Mouse (Mus musculus) heart, embryonic 10.5 days (tissue): Measurements from ENCODE around the gene Sfswap. TPM values are rescaled to one million over a fixed set of nuclear protein-coding genes. Genes with fewer than 3 reads are reported as not detected.

Experiments
- DNase-seq: peaks from one replicate; pipeline ENCODE4 v3.0.0-alpha.2; 2017; ENCODE audit warnings: low spot score
- H3K27ac ChIP-seq: fragments of 300-500 bp; sonication (generic); 2 replicates; pipeline ENCODE4 v1.5.1; 2016; ENCODE audit warnings: mild to moderate bottlenecking
- H3K27me3 ChIP-seq: fragments of 300-500 bp; sonication (generic); 2 replicates; pipeline ENCODE4 v1.6.1; 2016; ENCODE audit warnings: mild to moderate bottlenecking; ENCODE audit not compliant: poor library complexity, insufficient read depth, severe bottlenecking
- H3K36me3 ChIP-seq: fragments of 300-500 bp; sonication (generic); 2 replicates; pipeline ENCODE4 v1.6.1; 2016; ENCODE audit warnings: mild to moderate bottlenecking, moderate library complexity
- H3K4me1 ChIP-seq: fragments of 300-500 bp; sonication (generic); 2 replicates; pipeline ENCODE4 v1.6.1; 2016; ENCODE audit warnings: mild to moderate bottlenecking
- H3K4me3 ChIP-seq: fragments of 300-500 bp; sonication (generic); 2 replicates; pipeline ENCODE4 v1.5.1; 2016; ENCODE audit warnings: mild to moderate bottlenecking, moderate library complexity
- H3K9me3 ChIP-seq: fragments of 300-500 bp; sonication (generic); 2 replicates; pipeline ENCODE4 v1.6.1; 2016; ENCODE audit warnings: mild to moderate bottlenecking, moderate library complexity
- WGBS: fragments of 180-500 bp; shearing (Covaris S2); methylation state at CpG from one replicate; pipeline ENCODE4 v1.1.7; 2016; 5-methylcytosine and 5-hydroxymethylcytosine counted together
- polyA plus RNA-seq: library from polyadenylated mRNA; unstranded; fragments of >200 nt; fragmentation: Nextera tagmentation; extraction: Ambion mirVana; gene quantifications from 2 replicates; pipeline ENCODE4 v1.2.1, GENCODE M21; 2016

The Sfswap gene
- polyA plus RNA-seq, 1 experiment from 2014 or later, result 40.3 TPM

DNA sequence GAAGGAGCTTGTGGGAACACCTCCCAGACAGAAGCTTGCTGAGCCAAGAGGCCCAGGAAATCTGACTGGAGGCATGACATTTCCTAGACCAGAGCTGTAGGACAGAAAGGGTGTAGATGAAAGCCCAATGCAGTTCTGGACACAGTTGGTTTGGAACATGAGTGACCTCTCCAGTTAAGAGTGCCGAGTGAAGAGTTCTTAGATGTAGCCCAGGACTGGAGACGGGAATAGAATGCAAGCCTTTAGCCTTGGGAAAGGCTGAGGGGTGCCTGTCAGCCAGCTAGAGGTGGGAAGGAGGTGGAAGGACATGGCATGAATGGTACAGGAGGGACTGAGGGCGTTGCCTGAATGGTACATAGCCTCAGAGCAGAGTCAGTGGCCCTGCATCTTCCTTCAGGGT is 34.4 kb downstream of the Sfswap start:
- no peaks in the 10 kb centered on the region for H3K27me3 ChIP-seq
- no peak for DNase-seq
- H3K4me3 ChIP-seq, result no peak overlapping the region
- peaks cover 51% of the 10 kb centered on the region for H3K36me3 ChIP-seq
- H3K27ac ChIP-seq, result no peak overlapping the region
- H3K4me1 ChIP-seq, result peaks cover 24% of the 10 kb centered on the region
- 65% methylated on average over 3 of the region's 3 CpGs for WGBS
- H3K9me3 ChIP-seq, result no peaks in the 10 kb centered on the region

DNA sequence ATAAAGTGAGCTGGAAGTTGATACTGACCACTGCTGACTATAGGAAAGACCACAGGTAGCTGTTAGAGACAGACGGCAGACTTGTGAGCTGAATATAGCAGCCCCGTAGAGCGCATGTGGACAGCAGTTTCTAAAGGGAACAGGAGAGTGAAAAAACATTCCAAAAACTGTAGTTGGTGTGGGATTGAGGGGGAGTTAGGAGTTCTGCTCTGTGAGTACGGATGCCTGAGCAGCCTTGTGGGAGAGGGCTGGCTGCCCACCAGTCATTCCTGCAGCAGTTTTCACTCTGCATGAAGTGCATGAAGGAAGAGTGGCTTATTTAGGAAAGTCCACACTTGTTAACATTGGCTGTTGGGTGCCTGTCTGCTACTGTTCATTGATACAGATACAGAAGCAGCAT is 37.8 kb downstream of the Sfswap start:
- Histone ChIP-seq H3K4me1 (peaks cover 23% of the 10 kb centered on the region), H3K27ac (no peak overlapping the region), H3K4me3 (no peak overlapping the region), H3K9me3 (no peaks in the 10 kb centered on the region), H3K27me3 (no peaks in the 10 kb centered on the region), H3K36me3 (peaks cover 69% of the 10 kb centered on the region)
- no peak for DNase-seq
- 91% methylated on average over 4 of the region's 4 CpGs for WGBS

DNA sequence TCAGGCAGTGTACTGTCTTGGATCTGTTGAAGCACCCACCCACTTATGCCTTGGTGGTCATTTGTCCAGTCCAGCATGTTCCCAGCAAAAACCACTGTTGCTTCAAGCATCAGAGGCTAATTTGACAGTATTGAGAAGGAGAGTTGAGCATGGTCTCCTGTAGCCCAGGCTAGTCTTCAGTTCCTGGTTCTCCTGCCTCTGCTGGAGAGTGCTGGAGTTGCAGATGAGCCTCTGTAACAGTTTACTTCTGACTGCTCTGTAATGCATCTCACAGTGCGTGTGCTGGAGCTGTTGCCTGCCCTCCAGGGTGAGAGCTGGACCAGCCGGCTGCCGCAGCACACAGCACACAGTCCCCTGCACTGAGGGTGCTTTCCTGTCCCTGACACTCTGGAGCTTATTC is 41.2 kb downstream of the Sfswap start:
- DNase-seq, result no peak
- 89% methylated on average over 3 of the region's 3 CpGs for WGBS
- Histone ChIP-seq H3K4me3 (no peak overlapping the region), H3K27me3 (no peaks in the 10 kb centered on the region), H3K9me3 (no peaks in the 10 kb centered on the region), H3K4me1 (peaks cover 4% of the 10 kb centered on the region; the same call in 1 of the 2 replicates), H3K36me3 (peaks cover 75% of the 10 kb centered on the region), H3K27ac (no peak overlapping the region)

DNA sequence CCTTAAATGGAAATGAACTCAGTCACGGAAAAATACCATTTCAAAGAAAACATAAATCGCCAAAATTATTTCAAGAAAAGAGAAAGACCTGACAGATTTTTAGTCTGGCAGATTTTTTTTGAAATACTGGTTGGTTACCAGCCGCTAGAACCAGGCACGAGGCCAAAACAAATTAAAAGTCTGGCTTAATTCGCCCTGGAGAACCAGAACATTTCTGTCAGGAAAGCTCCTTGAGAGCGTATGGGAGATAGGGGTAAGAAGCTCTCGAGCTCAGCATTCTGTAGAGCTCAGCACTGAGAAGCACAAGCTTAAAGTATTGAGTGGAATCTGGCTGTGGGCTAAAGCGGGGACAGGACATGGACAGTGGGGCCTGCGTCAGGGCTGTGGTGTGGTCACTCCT is 44.8 kb downstream of the Sfswap start:
- Histone ChIP-seq H3K36me3 (peaks cover 88% of the 10 kb centered on the region), H3K9me3 (no peaks in the 10 kb centered on the region), H3K27ac (no peak overlapping the region), H3K4me3 (no peak overlapping the region), H3K4me1 (no peaks in the 10 kb centered on the region), H3K27me3 (no peaks in the 10 kb centered on the region)
- no peak for DNase-seq
- 91% methylated on average over 9 of the region's 9 CpGs for WGBS

DNA sequence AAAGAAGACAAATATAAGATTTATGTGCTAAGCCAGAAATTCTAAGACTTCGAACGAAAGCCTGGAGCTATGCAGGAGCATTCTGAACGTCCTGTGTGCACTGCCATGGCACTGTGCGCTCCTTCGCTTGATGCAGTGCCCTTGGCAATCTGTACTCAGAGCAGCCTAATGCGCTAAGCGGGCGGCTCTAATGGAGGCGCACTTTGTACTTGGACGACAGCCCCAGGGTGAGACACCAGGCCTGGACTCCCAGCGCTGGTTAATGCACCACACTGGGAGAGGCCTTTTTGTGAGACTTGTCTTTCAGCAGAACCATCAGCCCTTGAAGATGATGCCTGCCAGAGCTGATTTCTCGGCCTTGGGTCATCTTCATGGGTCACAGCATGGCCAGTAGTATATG is 48.7 kb downstream of the Sfswap start:
- Histone ChIP-seq H3K27ac (no peak overlapping the region), H3K4me1 (no peaks in the 10 kb centered on the region), H3K4me3 (no peak overlapping the region), H3K36me3 (peaks cover 88% of the 10 kb centered on the region), H3K27me3 (no peaks in the 10 kb centered on the region), H3K9me3 (no peaks in the 10 kb centered on the region)
- 95% methylated on average over 12 of the region's 12 CpGs for WGBS
- no peak for DNase-seq

DNA sequence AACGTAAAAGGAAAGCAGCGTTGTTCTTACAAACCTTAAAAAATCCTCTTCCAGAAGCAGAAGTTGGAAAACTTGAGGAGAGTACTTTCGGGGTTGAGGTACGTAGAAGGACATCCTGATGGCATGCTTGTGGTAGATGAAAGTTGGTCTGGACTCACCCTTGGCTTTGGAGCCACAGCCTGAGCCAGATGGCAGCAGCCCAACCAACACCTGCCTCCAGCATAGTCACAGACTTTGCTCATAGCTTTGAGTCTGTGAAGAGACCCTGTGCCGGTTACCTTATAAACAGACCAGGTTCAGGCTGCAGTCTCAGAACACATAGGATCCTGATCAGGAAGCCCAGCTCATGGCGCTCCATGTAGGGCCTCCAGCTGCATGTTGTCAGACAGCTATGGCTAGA is 49.8 kb downstream of the Sfswap start:
- 97% methylated on average over 6 of the region's 6 CpGs for WGBS
- peaks cover 96% of the 10 kb centered on the region for H3K36me3 ChIP-seq

DNA sequence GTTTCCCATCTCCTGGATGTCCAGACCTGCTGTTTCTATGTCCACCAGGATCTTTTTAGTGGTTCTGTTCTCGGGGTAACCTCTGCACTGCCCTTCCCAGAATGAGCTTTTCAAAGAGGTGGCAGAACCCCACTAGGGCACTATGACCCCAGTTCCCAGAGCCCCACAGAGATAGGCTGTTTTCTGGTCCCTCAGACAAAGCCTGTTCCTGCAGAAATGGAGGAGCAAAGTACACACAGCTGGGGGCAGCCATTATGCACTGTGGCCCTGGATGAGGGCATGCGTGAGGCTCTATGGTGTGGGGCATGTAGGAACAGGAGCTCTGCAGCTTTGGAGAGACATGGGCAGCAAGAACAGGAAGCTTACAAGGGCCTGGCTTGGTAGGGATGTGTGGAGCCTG is 51.0 kb downstream of the Sfswap start:
- H3K9me3 ChIP-seq, result no peaks in the 10 kb centered on the region
- H3K27me3 ChIP-seq, result no peaks in the 10 kb centered on the region
- peaks cover 94% of the 10 kb centered on the region for H3K36me3 ChIP-seq
- DNase-seq, result no peak
- 95% methylated on average over 2 of the region's 2 CpGs for whole genome bisulfite sequencing
- H3K4me3 ChIP-seq, result no peak overlapping the region
- no peaks in the 10 kb centered on the region for H3K4me1 ChIP-seq
- no peak overlapping the region for H3K27ac ChIP-seq

More for the DNA sequence above, 49.8 kb downstream of the Sfswap start:
- no peak overlapping the region for H3K27ac ChIP-seq
- no peak overlapping the region for H3K4me3 ChIP-seq
- H3K9me3 ChIP-seq, result no peaks in the 10 kb centered on the region
- DNase-seq, result no peak
- H3K27me3 ChIP-seq, result no peaks in the 10 kb centered on the region
- no peaks in the 10 kb centered on the region for H3K4me1 ChIP-seq

DNA sequence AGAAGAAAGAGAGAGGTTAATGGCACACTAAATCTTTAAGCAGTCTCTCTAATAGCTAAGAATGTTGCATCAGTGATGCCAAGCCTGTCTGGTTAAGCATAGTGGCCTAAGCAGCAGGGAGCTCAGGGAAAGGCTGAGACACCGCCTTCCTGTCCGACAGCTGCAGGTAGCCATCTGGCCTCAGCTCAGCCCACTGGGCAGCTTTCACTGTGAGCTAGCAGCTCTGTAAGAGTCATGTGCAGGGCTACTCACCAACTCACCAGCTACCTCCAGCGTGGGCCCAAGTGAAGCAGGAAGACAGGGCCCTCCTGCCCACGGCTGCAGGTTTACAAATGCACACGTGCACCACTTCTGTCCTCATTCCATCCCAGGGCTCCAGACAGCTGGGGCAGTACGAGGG is 52.6 kb downstream of the Sfswap start:
- no peaks in the 10 kb centered on the region for H3K9me3 ChIP-seq
- H3K27ac ChIP-seq, result no peak overlapping the region
- 90% methylated on average over 6 of the region's 6 CpGs for WGBS
- DNase-seq, result no peak
- H3K4me1 ChIP-seq, result no peaks in the 10 kb centered on the region
- H3K27me3 ChIP-seq, result no peaks in the 10 kb centered on the region
- H3K36me3 ChIP-seq, result peaks cover 95% of the 10 kb centered on the region
- H3K4me3 ChIP-seq, result no peak overlapping the region

DNA sequence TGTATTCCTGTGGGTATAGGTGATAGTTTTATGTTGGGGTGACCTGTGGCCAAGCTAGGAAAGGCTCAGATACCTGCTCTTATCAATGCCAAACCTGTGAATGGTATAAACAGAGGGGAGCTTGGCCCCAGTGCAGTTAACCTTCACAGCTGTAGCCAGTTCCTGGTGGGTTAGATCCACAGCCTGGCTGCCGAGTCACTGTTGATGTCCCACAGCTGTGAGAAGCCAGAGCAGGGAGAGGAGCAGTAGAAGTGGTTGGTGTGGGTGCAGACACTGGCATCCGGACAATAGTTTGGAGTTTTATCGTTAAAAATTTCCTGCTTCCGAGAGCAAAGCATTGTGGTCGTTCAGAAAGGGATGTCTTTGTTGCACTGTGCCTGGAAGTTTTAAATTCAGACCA is 57.6 kb downstream of the Sfswap start:
- no peak overlapping the region for H3K4me3 ChIP-seq
- no peak for DNase-seq
- no peaks in the 10 kb centered on the region for H3K27me3 ChIP-seq
- no peaks in the 10 kb centered on the region for H3K4me1 ChIP-seq
- H3K9me3 ChIP-seq, result no peaks in the 10 kb centered on the region
- peaks cover 94% of the 10 kb centered on the region for H3K36me3 ChIP-seq
- no peak overlapping the region for H3K27ac ChIP-seq
- WGBS, result 85% methylated on average over 5 of the region's 5 CpGs

DNA sequence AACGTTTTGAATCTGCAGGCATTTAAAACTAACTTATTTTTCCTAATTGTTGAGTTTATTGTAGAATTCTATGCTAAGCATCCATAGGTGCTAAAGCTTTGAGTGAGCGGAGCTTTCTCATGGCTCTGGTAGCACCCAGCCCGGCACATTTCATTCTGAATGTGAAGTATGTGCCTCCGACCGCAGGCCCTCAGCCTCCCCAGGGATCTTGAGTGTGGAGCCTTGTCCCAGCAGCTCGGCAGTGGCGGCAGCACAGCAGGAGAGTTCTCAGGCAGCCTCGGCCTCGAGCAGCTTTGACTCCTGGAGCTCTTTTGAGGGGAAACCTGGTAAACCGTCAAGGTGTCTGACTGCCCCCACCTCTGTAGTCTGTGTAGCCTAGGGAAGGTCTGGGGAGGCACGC is 58.3 kb downstream of the Sfswap start:
- Histone ChIP-seq H3K27me3 (no peaks in the 10 kb centered on the region), H3K27ac (no peak overlapping the region), H3K36me3 (peaks cover 94% of the 10 kb centered on the region), H3K4me1 (no peaks in the 10 kb centered on the region), H3K4me3 (no peak overlapping the region), H3K9me3 (no peaks in the 10 kb centered on the region)
- DNase-seq, result no peak
- 82% methylated on average over 11 of the region's 11 CpGs for WGBS

DNA sequence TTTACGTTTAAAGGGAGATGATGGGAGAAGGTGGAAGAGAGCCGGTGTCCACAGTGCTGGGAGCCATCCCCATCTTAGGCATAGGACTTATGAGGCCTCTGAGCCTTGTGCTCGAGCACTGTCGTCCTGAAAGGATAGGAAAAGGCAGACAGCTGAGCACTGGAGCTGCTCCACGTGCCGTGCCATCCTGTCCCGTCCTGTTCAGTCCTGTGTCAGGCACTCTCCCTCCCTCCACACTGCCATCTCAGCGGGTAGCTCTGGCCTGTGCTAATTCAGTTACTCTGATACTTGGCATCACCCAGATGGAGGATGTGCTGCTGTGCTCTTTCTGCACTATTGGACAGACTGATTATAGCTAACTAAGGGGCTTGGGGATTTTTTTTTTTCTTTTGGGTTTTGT is 61.3 kb downstream of the Sfswap start:
- no peaks in the 10 kb centered on the region for H3K9me3 ChIP-seq
- WGBS, result 93% methylated on average over 8 of the region's 8 CpGs
- no peak for DNase-seq
- H3K27ac ChIP-seq, result no peak overlapping the region
- no peaks in the 10 kb centered on the region for H3K27me3 ChIP-seq
- no peak overlapping the region for H3K4me3 ChIP-seq
- no peaks in the 10 kb centered on the region for H3K4me1 ChIP-seq
- H3K36me3 ChIP-seq, result peaks cover 93% of the 10 kb centered on the region

DNA sequence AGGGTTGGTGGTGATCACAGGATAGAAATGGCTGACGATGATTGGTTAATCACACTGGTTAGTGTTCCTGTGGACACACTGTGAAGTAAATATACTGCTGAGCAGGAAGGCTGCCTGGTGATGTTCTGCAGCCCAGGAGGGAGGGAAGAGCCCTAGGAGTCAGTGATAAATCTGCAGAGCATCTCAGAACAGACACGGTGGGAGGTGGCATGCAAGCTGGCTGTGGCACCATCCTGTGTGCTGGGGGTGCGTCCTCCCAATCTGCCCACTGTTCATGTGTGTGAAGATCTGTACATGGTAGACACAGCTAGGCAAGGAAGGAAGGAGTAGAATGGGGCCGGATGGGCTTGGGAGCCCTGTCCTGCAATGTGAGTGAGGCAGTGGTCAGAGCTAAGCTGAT is 67.6 kb downstream of the Sfswap start:
- Histone ChIP-seq H3K27me3 (no peaks in the 10 kb centered on the region), H3K4me3 (no peak overlapping the region), H3K36me3 (peaks cover 90% of the 10 kb centered on the region), H3K9me3 (no peaks in the 10 kb centered on the region), H3K4me1 (no peaks in the 10 kb centered on the region), H3K27ac (no peak overlapping the region)
- DNase-seq, result no peak
- 88% methylated on average over 4 of the region's 4 CpGs for WGBS

DNA sequence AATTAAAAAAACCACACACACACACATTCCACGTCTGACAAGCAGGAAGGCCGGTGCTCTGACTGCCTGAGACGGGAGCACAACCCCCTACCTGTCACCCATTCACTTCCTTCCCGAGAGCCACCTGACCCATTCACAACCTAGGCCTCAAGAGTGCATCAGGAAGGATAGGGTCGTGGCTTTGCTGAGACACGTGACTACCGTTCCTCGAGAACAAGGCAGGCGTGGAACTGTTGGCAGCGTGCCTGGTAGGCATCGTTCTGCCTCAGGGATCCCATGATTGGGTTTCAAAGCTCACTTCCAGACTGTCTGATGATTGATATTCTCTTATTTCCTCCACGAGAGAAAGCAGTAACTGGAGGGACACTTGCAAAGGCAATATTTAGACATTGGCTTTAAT is 77.2 kb downstream of the Sfswap start:
- peaks cover 30% of the 10 kb centered on the region for H3K27me3 ChIP-seq
- no peak for DNase-seq
- no peak overlapping the region for H3K4me3 ChIP-seq
- WGBS, result 64% methylated on average over 12 of the region's 12 CpGs
- no peaks in the 10 kb centered on the region for H3K9me3 ChIP-seq
- no peak overlapping the region for H3K27ac ChIP-seq
- peaks cover 4% of the 10 kb centered on the region; the same call in 1 of the 2 replicates for H3K4me1 ChIP-seq
- no peaks in the 10 kb centered on the region for H3K36me3 ChIP-seq

DNA sequence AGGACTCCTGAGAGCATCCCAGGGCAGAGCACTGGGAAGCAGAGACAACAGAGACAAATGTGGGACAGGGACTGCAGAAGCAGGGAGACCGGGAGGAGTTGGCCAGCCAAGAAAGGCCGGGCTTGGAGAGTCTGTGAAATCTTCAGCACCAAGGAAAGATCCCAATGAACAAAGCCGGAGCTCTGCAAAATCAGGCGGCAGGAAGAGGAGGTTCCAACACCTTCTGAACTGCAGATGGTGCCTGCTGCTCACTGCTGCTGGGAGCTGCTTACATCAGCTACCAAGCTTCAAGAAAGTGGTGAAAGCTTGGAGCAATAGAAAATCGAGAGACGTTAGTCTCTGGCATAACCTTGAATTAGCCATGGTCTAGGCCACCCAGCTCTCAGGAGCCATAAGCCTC is 79.0 kb downstream of the Sfswap start:
- Histone ChIP-seq H3K27ac (no peak overlapping the region), H3K36me3 (no peaks in the 10 kb centered on the region), H3K4me3 (no peak overlapping the region), H3K4me1 (peaks cover 17% of the 10 kb centered on the region), H3K27me3 (peaks cover 41% of the 10 kb centered on the region), H3K9me3 (no peaks in the 10 kb centered on the region)
- WGBS, result 9% methylated on average over 6 of the region's 6 CpGs
- DNase-seq, result no peak
